Mouse (Mus musculus) embryonic facial prominence, embryonic 10.5 days (tissue): Measurements from ENCODE around the gene Stt3b. TPM values are rescaled to one million over a fixed set of nuclear protein-coding genes. Genes with fewer than 3 reads are reported as not detected.
"Not testable (repeated sequence)": the region's sequence is repeated elsewhere in the genome, so short reads cannot be mapped to it uniquely, and the experiment has no call there.

Source experiments
- DNase-seq: peaks from one replicate; pipeline ENCODE4 v3.0.0-alpha.2; 2017; ENCODE audit warnings: low spot score
- H3K27ac ChIP-seq: fragments of 300-500 bp; sonication (generic); replicated peaks from 2 replicates; pipeline ENCODE4 v1.5.1; 2016; ENCODE audit warnings: mild to moderate bottlenecking
- H3K27me3 ChIP-seq: fragments of 300-500 bp; sonication (generic); replicated peaks from 2 replicates; pipeline ENCODE4 v1.6.1; 2016; ENCODE audit warnings: low read depth, mild to moderate bottlenecking; ENCODE audit not compliant: poor library complexity, severe bottlenecking
- H3K36me3 ChIP-seq: fragments of 300-500 bp; sonication (generic); replicated peaks from 2 replicates; pipeline ENCODE4 v1.6.1; 2016; ENCODE audit warnings: mild to moderate bottlenecking, moderate library complexity
- H3K4me1 ChIP-seq: fragments of 300-500 bp; sonication (generic); 2 replicates; pipeline ENCODE4 v1.6.1; 2016
- H3K4me3 ChIP-seq: fragments of 300-500 bp; sonication (generic); 2 replicates; pipeline ENCODE4 v1.5.1; 2016; ENCODE audit warnings: mild to moderate bottlenecking, moderate library complexity
- H3K9me3 ChIP-seq: fragments of 300-500 bp; sonication (generic); 2 replicates; pipeline ENCODE4 v1.6.1; 2016; ENCODE audit warnings: mild to moderate bottlenecking
- WGBS: fragments of 180-500 bp; shearing (Covaris S2); methylation state at CpG from one replicate; pipeline ENCODE4 v1.1.7; 2016; 5-methylcytosine and 5-hydroxymethylcytosine counted together
- polyA plus RNA-seq: library from polyadenylated mRNA; unstranded; fragments of >200 nt; fragmentation: Nextera tagmentation; extraction: Ambion mirVana; gene quantifications from 2 replicates; pipeline ENCODE4 v1.2.1, GENCODE M21; 2016

The Stt3b gene
- polyA plus RNA-seq, 1 experiment from 2014 or later: 85.4 TPM

GRCm38 (mm10) chr9:115284385-115284784 is 25.8 kb downstream of the Stt3b start:
- Histone ChIP-seq H3K27ac (no peak overlapping the region), H3K27me3 (no peaks in the 10 kb centered on the region), H3K36me3 (peaks cover 25% of the 10 kb centered on the region), H3K9me3 (no peaks in the 10 kb centered on the region), H3K4me1 (0 out of 2 replicates have a peak, but pooled peaks cover 6% of the 10 kb centered on the region), H3K4me3 (no peak overlapping the region)
- WGBS: 83% methylated on average over 4 of the region's 4 CpGs
- DNase-seq: no peak

GRCm38 (mm10) chr9:115283403-115283802 is 26.8 kb downstream of the Stt3b start:
- Histone ChIP-seq H3K9me3 (no peaks in the 10 kb centered on the region), H3K27ac (no peak overlapping the region), H3K4me3 (no peak overlapping the region), H3K27me3 (no peaks in the 10 kb centered on the region), H3K36me3 (peaks cover 34% of the 10 kb centered on the region), H3K4me1 (0 out of 2 replicates have a peak, but pooled peaks cover 6% of the 10 kb centered on the region)
- WGBS: 96% methylated on average over 4 of the region's 4 CpGs
- DNase-seq: no peak

- peaks cover 70% of the 10 kb centered on the region for H3K36me3 ChIP-seq
- no peaks in the 10 kb centered on the region for H3K27me3 ChIP-seq
- H3K4me1 ChIP-seq: no peaks in the 10 kb centered on the region
- DNase-seq: no peak
- WGBS: 90% methylated on average over 1 of the region's 1 CpGs
- H3K4me3 ChIP-seq: no peak overlapping the region
- H3K9me3 ChIP-seq: no peaks in the 10 kb centered on the region
- no peak overlapping the region for H3K27ac ChIP-seq
Observed at GRCm38 (mm10) chr9:115278641-115279040, 31.6 kb downstream of the Stt3b start.

DNA sequence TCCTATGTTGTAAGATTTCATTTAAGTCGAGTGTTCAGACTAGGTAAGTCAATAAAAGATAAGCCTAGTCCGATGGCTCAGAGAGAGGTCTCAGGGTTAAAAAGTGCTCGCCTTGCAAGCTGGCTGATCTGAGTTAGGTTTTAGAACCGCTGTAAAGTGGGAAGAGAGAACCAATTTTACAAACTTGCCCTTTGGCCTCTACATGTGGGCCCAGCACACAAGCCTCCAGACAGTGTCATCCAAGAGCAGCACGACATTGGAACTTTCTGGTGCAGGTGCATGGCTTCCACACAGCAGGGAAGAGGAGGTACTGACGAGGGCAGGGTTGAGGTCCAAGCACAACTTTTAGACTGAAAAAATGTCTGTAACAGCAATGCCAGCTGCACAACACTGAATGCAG is 35.4 kb downstream of the Stt3b start:
- Histone ChIP-seq H3K4me1 (no peaks in the 10 kb centered on the region), H3K27me3 (no peaks in the 10 kb centered on the region), H3K9me3 (no peaks in the 10 kb centered on the region), H3K4me3 (no peak overlapping the region), H3K27ac (no peak overlapping the region), H3K36me3 (peaks cover 76% of the 10 kb centered on the region)
- DNase-seq: no peak
- WGBS: 86% methylated on average over 6 of the region's 6 CpGs

DNA sequence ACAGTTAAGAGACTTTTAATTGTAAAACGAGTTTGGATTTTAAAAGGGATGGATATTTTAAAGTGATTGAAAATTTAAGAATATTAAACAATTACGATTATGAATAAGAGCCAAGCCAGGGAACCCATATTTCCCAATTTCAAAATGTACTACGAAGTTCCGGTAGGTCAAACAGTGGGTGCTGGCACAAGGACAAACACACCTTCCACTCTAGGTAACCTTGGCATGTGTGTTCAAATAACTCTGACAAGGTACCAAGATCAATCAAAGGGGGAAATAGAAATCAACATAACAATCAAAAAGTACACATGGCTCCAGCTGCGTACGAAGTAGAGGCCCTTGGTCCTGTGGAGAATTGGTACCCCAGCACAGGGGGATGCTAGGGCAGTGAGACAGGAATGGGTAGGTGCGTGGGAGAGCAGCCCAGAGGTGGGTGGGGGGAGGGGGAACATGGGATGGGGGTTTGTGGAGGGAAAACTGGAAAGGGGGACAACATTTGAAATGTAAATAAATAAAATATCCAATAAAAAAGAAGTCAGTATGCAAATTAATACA is 37.0 kb downstream of the Stt3b start:
- DNase-seq: no peak
- peaks cover 65% of the 10 kb centered on the region for H3K36me3 ChIP-seq
- no peaks in the 10 kb centered on the region for H3K27me3 ChIP-seq
- H3K9me3 ChIP-seq: no peaks in the 10 kb centered on the region
- H3K27ac ChIP-seq: no peak overlapping the region
- no peak overlapping the region for H3K4me3 ChIP-seq
- 96% methylated on average over 7 of the region's 7 CpGs for WGBS
- H3K4me1 ChIP-seq: no peaks in the 10 kb centered on the region

- H3K9me3 ChIP-seq, H3K27ac ChIP-seq, DNase-seq, H3K4me3 ChIP-seq, H3K4me1 ChIP-seq, H3K27me3 ChIP-seq: not testable (repeated sequence)
- peaks cover 61% of the 10 kb centered on the region for H3K36me3 ChIP-seq
- 89% methylated on average over 5 of the region's 5 CpGs for WGBS
Observed at GRCm38 (mm10) chr9:115272451-115272850, 37.8 kb downstream of the Stt3b start.

DNA sequence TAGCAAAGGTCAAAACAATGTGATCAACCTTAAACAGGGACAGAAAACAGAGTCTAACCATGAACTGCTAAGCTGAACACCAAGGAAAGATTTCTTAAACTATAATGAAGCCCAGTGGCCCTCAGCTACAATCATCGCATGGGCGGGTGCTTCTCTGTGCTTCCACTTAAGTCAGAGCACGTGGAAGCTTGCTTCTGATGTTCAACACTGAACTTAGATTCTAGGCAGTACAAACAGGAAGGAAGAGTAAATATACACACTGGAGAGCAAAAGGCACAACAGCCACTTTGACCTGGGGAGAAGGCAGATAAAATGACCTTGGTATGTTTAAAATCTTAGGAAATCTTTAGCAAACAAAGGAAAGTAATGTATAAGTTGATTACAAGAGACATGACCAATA is 38.7 kb downstream of the Stt3b start:
- H3K36me3 ChIP-seq: peaks cover 64% of the 10 kb centered on the region
- H3K4me1 ChIP-seq: no peaks in the 10 kb centered on the region
- no peak overlapping the region for H3K27ac ChIP-seq
- no peaks in the 10 kb centered on the region for H3K27me3 ChIP-seq
- 94% methylated on average over 3 of the region's 3 CpGs for WGBS
- DNase-seq: no peak
- H3K9me3 ChIP-seq: no peaks in the 10 kb centered on the region
- H3K4me3 ChIP-seq: no peak overlapping the region

DNA sequence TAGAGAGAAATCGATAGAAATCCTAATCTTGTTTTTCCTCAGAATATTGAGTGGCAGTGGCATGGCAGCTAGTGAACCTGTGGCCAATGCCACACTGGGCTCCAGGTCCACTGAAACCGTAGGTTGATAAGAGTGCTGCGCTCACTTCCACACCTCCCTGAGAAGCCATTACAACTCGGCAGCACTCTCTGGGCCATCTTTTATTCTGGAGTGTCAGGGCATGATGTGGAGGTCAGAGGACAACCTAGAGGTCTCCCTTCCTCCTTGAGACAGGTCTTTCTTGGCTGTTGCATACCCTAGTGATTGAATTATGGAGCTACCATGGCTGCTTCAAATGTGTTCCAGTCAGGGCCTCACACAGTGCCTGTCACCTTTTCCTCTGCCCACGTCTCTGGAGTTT is 48.3 kb downstream of the Stt3b start:
- Histone ChIP-seq H3K27me3 (no peaks in the 10 kb centered on the region), H3K36me3 (peaks cover 78% of the 10 kb centered on the region), H3K9me3 (no peaks in the 10 kb centered on the region), H3K4me1 (no peaks in the 10 kb centered on the region), H3K4me3 (no peak overlapping the region), H3K27ac (no peak overlapping the region)
- DNase-seq: no peak
- 89% methylated on average over 5 of the region's 5 CpGs for WGBS

- peaks cover 79% of the 10 kb centered on the region for H3K36me3 ChIP-seq
- H3K4me1 ChIP-seq: no peaks in the 10 kb centered on the region
- no peak for DNase-seq
- H3K4me3 ChIP-seq: no peak overlapping the region
- WGBS: 92% methylated on average over 8 of the region's 8 CpGs
- no peak overlapping the region for H3K27ac ChIP-seq
- no peaks in the 10 kb centered on the region for H3K27me3 ChIP-seq
- no peaks in the 10 kb centered on the region for H3K9me3 ChIP-seq
Observed at GRCm38 (mm10) chr9:115261456-115261855, 48.8 kb downstream of the Stt3b start.

DNA sequence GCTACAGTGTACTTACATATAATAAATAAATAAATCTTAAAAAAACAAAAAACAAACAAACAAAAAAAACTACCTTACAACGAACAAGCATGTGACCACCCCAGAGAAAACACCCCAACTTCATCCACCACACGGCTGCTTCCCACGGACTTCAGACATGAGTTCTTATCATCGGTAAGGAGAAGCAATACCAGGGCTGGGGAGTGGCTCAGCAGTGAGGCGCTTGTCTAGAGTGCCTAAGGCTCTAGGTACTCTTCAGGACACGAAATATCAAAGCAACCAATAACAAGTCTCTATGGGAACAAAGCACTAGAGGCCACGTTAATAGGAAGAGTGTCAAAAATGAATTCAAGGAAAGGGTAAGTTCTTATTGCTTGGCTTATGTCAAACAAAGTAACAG is 49.8 kb downstream of the Stt3b start:
- no peak for DNase-seq
- WGBS: 90% methylated on average over 7 of the region's 7 CpGs
- H3K36me3 ChIP-seq: peaks cover 78% of the 10 kb centered on the region
- H3K9me3 ChIP-seq: no peaks in the 10 kb centered on the region
- H3K4me3 ChIP-seq: no peak overlapping the region
- no peaks in the 10 kb centered on the region for H3K27me3 ChIP-seq
- no peak overlapping the region for H3K27ac ChIP-seq
- H3K4me1 ChIP-seq: no peaks in the 10 kb centered on the region

DNA sequence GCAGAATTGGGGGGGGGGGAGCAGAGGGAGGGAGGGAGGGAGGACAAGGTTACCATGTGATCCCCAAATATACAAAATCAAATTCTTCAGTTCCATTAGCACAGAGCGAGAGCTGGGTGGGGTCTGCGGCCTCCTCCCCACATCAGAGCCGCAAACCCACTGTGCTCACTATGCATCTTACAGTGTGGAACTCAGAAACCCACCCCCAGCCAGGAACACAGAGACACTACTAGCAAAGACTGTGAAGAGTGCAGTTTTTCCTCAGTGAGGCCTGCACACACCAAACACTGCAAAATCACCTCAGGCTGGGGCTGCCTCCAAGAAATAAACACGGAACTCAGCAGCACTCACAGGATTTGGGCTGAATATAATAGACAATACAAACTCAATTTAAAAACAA is 50.4 kb downstream of the Stt3b start:
- WGBS: 96% methylated on average over 4 of the region's 4 CpGs
- DNase-seq: no peak
- Histone ChIP-seq H3K4me1 (no peaks in the 10 kb centered on the region), H3K36me3 (peaks cover 78% of the 10 kb centered on the region), H3K9me3 (no peaks in the 10 kb centered on the region), H3K27ac (no peak overlapping the region), H3K27me3 (no peaks in the 10 kb centered on the region), H3K4me3 (no peak overlapping the region)

GRCm38 (mm10) chr9:115257733-115258286 is 52.4 kb downstream of the Stt3b start:
- 89% methylated on average over 6 of the region's 6 CpGs for WGBS
- H3K27me3 ChIP-seq: no peaks in the 10 kb centered on the region
- H3K27ac ChIP-seq: no peak overlapping the region
- H3K36me3 ChIP-seq: peaks cover 80% of the 10 kb centered on the region
- H3K4me3 ChIP-seq: no peak overlapping the region
- no peaks in the 10 kb centered on the region for H3K9me3 ChIP-seq
- H3K4me1 ChIP-seq: no peaks in the 10 kb centered on the region
- no peak for DNase-seq

DNA sequence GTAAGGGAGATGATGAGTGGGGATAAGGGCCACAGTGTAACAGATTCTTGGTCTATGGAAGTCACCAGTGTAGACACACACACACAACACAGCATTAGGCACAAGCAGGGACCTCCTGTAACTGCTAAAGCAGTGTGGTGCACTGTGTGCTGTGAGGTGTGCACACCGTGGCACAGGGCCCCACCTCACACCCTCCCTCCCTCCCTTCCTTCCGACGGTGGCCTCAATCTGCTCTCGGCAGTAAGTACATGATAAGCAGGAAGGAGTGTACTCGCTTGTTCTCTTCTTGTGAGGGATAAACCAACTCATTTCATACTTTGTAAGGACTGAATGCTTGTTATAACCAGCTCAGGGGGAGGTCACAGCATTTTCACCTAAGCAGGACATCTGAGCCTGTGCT is 61.1 kb downstream of the Stt3b start:
- no peak overlapping the region for H3K4me3 ChIP-seq
- peaks cover 99% of the 10 kb centered on the region for H3K36me3 ChIP-seq
- H3K27me3 ChIP-seq: no peaks in the 10 kb centered on the region
- H3K9me3 ChIP-seq: no peaks in the 10 kb centered on the region
- DNase-seq: no peak
- no peak overlapping the region for H3K27ac ChIP-seq
- WGBS: 88% methylated on average over 5 of the region's 5 CpGs
- no peaks in the 10 kb centered on the region for H3K4me1 ChIP-seq
